Mouse (Mus musculus) olfactory bulb, adult 2 months (tissue): ENCODE results near the gene 1500011B03Rik. TPM values are rescaled to one million over a fixed set of nuclear protein-coding genes. Genes with fewer than 3 reads are reported as not detected.

Experiments used
- H3K27ac ChIP-seq: fragments of 200-500 bp; 2 replicates; pipeline ENCODE4 v1.5.1; 2012; ENCODE audit warnings: low read depth, low read length; ENCODE audit not compliant: insufficient read depth
- H3K4me1 ChIP-seq: fragments of 200-500 bp; 2 replicates; pipeline ENCODE4 v1.6.1; 2012; ENCODE audit warnings: low read length; ENCODE audit not compliant: control insufficient read depth, insufficient read depth
- H3K4me3 ChIP-seq: fragments of 200-500 bp; 2 replicates; pipeline ENCODE4 v1.5.1; 2012; ENCODE audit warnings: mild to moderate bottlenecking, low read depth, low read length, moderate library complexity; ENCODE audit not compliant: insufficient read depth
- CTCF ChIP-seq: fragments of 200-500 bp; IDR thresholded peaks from 2 replicates; pipeline ENCODE4 v1.5.1; 2012; ENCODE audit warnings: low read depth, mild to moderate bottlenecking, low read length, moderate library complexity; ENCODE audit not compliant: insufficient read depth
- POLR2A ChIP-seq: fragments of 200-500 bp; IDR thresholded peaks from 2 replicates; pipeline ENCODE4 v1.6.1; 2012; ENCODE audit warnings: mild to moderate bottlenecking, low read depth, low read length, moderate library complexity; ENCODE audit not compliant: insufficient read depth
- WGBS: fragments of 180-500 bp; shearing (Covaris S2); methylation state at CpG from one replicate; pipeline ENCODE4 v1.1.7; 2018; 5-methylcytosine and 5-hydroxymethylcytosine counted together
- polyA plus RNA-seq: library from polyadenylated mRNA; stranded (reverse); fragments of >200 nt; gene quantifications from 2 replicates; pipeline ENCODE4 v1.2.4, GENCODE M21; 2012; ENCODE audit warnings: low replicate concordance; ENCODE audit not compliant: missing spikeins, insufficient read depth, insufficient read length

Gene 1500011B03Rik
- polyA plus RNA-seq, 1 experiment = not detected

- H3K4me1 ChIP-seq = peaks cover 12% of the 10 kb centered on the region
- WGBS = 69% methylated on average over 9 of the region's 9 CpGs
- TF ChIP-seq POLR2A (no peak), CTCF (no peak)
- H3K4me3 ChIP-seq = no peak overlapping the region
- no peak overlapping the region for H3K27ac ChIP-seq
These were observed 27.6 kb downstream of the 1500011B03Rik start for GRCm38 (mm10) chr5:114795653-114796052.

GRCm38 (mm10) chr5:114795231-114795630 lies 28.0 kb downstream of the 1500011B03Rik start:
- Histone ChIP-seq H3K27ac (no peak overlapping the region), H3K4me1 (peaks cover 12% of the 10 kb centered on the region), H3K4me3 (no peak overlapping the region)
- no peak for TF ChIP-seq CTCF
- TF ChIP-seq POLR2A = no peak
- WGBS = 75% methylated on average over 9 of the region's 9 CpGs

GRCm38 (mm10) chr5:114794609-114795008 lies 28.7 kb downstream of the 1500011B03Rik start:
- Histone ChIP-seq H3K4me1 (peaks cover 12% of the 10 kb centered on the region), H3K4me3 (no peak overlapping the region), H3K27ac (no peak overlapping the region)
- TF ChIP-seq POLR2A = no peak
- no peak for TF ChIP-seq CTCF
- WGBS = 82% methylated on average over 4 of the region's 4 CpGs

- TF ChIP-seq CTCF = no peak
- TF ChIP-seq POLR2A = no peak
- Histone ChIP-seq H3K4me1 (peaks cover 12% of the 10 kb centered on the region), H3K27ac (no peak overlapping the region), H3K4me3 (no peak overlapping the region)
- WGBS = 76% methylated on average over 7 of the region's 7 CpGs
These were observed 30.0 kb downstream of the 1500011B03Rik start for GRCm38 (mm10) chr5:114793317-114793716.

- Histone ChIP-seq H3K4me1 (peaks cover 25% of the 10 kb centered on the region), H3K27ac (no peak overlapping the region), H3K4me3 (no peak overlapping the region)
- TF ChIP-seq POLR2A (no peak), CTCF (no peak)
- 80% methylated on average over 5 of the region's 5 CpGs for WGBS
These were observed 38.1 kb downstream of the 1500011B03Rik start for GRCm38 (mm10) chr5:114785196-114785595.

- TF ChIP-seq POLR2A = no peak
- TF ChIP-seq CTCF = no peak
- Histone ChIP-seq H3K4me1 (peaks cover 30% of the 10 kb centered on the region), H3K4me3 (no peak overlapping the region), H3K27ac (no peak overlapping the region)
- 66% methylated on average over 16 of the region's 16 CpGs for WGBS
These were observed 38.6 kb downstream of the 1500011B03Rik start for GRCm38 (mm10) chr5:114784622-114785165.

GRCm38 (mm10) chr5:114783405-114784163 lies 39.7 kb downstream of the 1500011B03Rik start:
- TF ChIP-seq POLR2A = no peak
- no peak for TF ChIP-seq CTCF
- Histone ChIP-seq H3K27ac (no peak overlapping the region), H3K4me3 (no peak overlapping the region), H3K4me1 (peaks cover 32% of the 10 kb centered on the region)
- WGBS = 80% methylated on average over 12 of the region's 12 CpGs

GRCm38 (mm10) chr5:114782991-114783390 lies 40.3 kb downstream of the 1500011B03Rik start:
- Histone ChIP-seq H3K4me3 (no peak overlapping the region), H3K4me1 (peaks cover 34% of the 10 kb centered on the region), H3K27ac (no peak overlapping the region)
- 73% methylated on average over 9 of the region's 9 CpGs for WGBS
- TF ChIP-seq CTCF = no peak
- TF ChIP-seq POLR2A = no peak

- no peak overlapping the region for H3K27ac ChIP-seq
- peaks cover 40% of the 10 kb centered on the region for H3K4me1 ChIP-seq
- no peak overlapping the region for H3K4me3 ChIP-seq
- WGBS = 70% methylated on average over 7 of the region's 7 CpGs
- no peak for TF ChIP-seq CTCF
- no peak for TF ChIP-seq POLR2A
These were observed 42.4 kb downstream of the 1500011B03Rik start for GRCm38 (mm10) chr5:114780912-114781311.
